Mouse (Mus musculus) gastrocnemius, postnatal 4 days (tissue): ENCODE results near the gene Grrp1. TPM values are rescaled to one million over a fixed set of nuclear protein-coding genes. Genes with fewer than 3 reads are reported as not detected.
"Not testable (repeated sequence)": the region's sequence is repeated elsewhere in the genome, so short reads cannot be mapped to it uniquely, and the experiment has no call there.

ENCODE experiments used
- DNase-seq, 2 experiments: peaks; one replicate each; pipeline ENCODE4 v3.0.0; 2021 to 2022; ENCODE audit warnings: low spot score in 2 of 2, mixed read lengths in 2 of 2
- total RNA-seq, 2 experiments: library from RNA; stranded (reverse); gene quantifications; 2 replicates each; pipeline ENCODE4 v1.2.3; 2021

Grrp1 gene
- total RNA-seq, 2 experiments from 2014 or later = 4.5 to 5.7 TPM

- no peak for DNase-seq
Observed at GRCm38 (mm10) chr4:134271979-134272378, 18.1 kb upstream of the Grrp1 start.

GRCm38 (mm10) chr4:134269622-134270021 is 15.7 kb upstream of the Grrp1 start:
- DNase-seq = not testable (repeated sequence)

GRCm38 (mm10) chr4:134268102-134268655 is 14.3 kb upstream of the Grrp1 start:
- no peak for DNase-seq

GRCm38 (mm10) chr4:134265860-134266585 is 12.1 kb upstream of the Grrp1 start:
- DNase-seq = no peak

GRCm38 (mm10) chr4:134263191-134263590 is 9.3 kb upstream of the Grrp1 start:
- DNase-seq = peak in 1 of 2 experiments; percentile 64

- no peak for DNase-seq
Observed at GRCm38 (mm10) chr4:134258354-134258753, 4.4 kb upstream of the Grrp1 start.

GRCm38 (mm10) chr4:134257198-134258009 is 3.5 kb upstream of the Grrp1 start:
- no peak for DNase-seq

GRCm38 (mm10) chr4:134256407-134257197 is 2.7 kb upstream of the Grrp1 start:
- no peak for DNase-seq

- DNase-seq = no peak
Observed at GRCm38 (mm10) chr4:134255854-134256253, 1.9 kb upstream of the Grrp1 start.

GRCm38 (mm10) chr4:134254835-134255234 is 929 bp upstream of the Grrp1 start:
- no peak for DNase-seq

- DNase-seq = no peak
Observed at GRCm38 (mm10) chr4:134252911-134253721, 790 bp downstream of the Grrp1 start.

GRCm38 (mm10) chr4:134252131-134252910 is 1.6 kb downstream of the Grrp1 start:
- DNase-seq = no peak

- peak in 1 of 2 experiments; percentile 37 for DNase-seq
Observed at GRCm38 (mm10) chr4:134251241-134252130, 2.4 kb downstream of the Grrp1 start.

- no peak for DNase-seq
Observed at GRCm38 (mm10) chr4:134250930-134251240, 3.0 kb downstream of the Grrp1 start.

- no peak for DNase-seq
Observed at GRCm38 (mm10) chr4:134250116-134250929, 3.6 kb downstream of the Grrp1 start.

GRCm38 (mm10) chr4:134249651-134250050 is 4.3 kb downstream of the Grrp1 start:
- peak; percentile 70 to 80 for DNase-seq

- DNase-seq = no peak
Observed at GRCm38 (mm10) chr4:134246719-134247258, 7.1 kb downstream of the Grrp1 start, which contains the start of gene Gm30191. Gene Gm30191, plus strand, starts transcription at chr4:134246935.
